In the genomic region with DNA sequence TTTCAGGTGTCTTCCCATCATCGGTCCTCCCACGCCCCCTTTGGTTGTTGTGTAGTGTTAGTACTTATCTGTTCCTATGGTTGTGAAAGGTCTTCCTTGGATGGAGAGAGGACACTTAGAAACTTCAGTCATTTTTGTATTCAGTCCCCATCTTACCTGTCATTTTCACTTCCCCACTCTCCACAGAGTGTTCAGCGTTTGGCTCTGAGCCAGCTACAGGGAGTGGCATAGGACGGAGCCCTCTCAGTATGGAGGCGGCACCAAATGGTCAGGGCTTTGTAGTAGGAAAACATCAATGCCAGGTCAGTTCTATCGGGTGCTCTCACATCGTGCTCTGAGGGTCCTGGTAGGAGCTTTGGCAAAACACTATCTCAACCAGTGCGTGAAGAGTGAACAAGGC, we compare ENCODE assay signal across 9 mouse cellular contexts.
DNase-seq lines count a peak whose midpoint lies in the region; ATAC-seq lines count a peak whose summit lies in the region.
"Had no signal": no experiment of that assay in that cellular context is flagged by ENCODE, and none has a peak within 500 bp of the region (broad histone marks: within the 10 kb centered on the region; RNA-seq: fewer than 3 reads in every experiment).

No protein-coding gene starts in this region.

- H3K4me1 ChIP-seq in forebrain, embryonic 12.5 days, result peaks cover 22% of the 10 kb centered on the region
- peaks cover 27% of the 10 kb centered on the region for H3K4me1 ChIP-seq in forebrain, embryonic 10.5 days
- peaks cover 37% of the 10 kb centered on the region for H3K4me1 ChIP-seq in kidney, embryonic 15.5 days

- H3K36me3 ChIP-seq in forebrain, embryonic 12.5 days (replicated peaks), result no peaks in the 10 kb centered on the region
- H3K36me3 ChIP-seq in forebrain, embryonic 10.5 days (replicated peaks), result peaks cover 8% of the 10 kb centered on the region
- no peaks in the 10 kb centered on the region for H3K36me3 ChIP-seq in kidney, embryonic 15.5 days
- H3K36me3 ChIP-seq: neural tube, embryonic 13.5 days had no signal

- no peak overlapping the region for H3K4me2 ChIP-seq in forebrain, embryonic 12.5 days
- H3K4me2 ChIP-seq in kidney, embryonic 15.5 days, result no peak overlapping the region
- H3K4me2 ChIP-seq: neural tube, embryonic 13.5 days had no signal

- intact Hi-C loops in gastrocnemius, postnatal 36 days (cut with DNase I), result no loop called here

- DNase-seq in forebrain, embryonic 10.5 days (ENCODE audit: extremely low spot score, low spot score), result no peak
- DNase-seq in kidney, adult 8-10 months, result no peak
- peak; percentile 63 for DNase-seq in cerebellum, postnatal 10 days
- DNase-seq in lung, postnatal 10 days, result peak; percentile 48
- no peak for DNase-seq in gastrocnemius, postnatal 36 days
- DNase-seq in spleen, postnatal 36 days (ENCODE audit: low spot score in 2 of 2), result no peak

- peak; percentile 54; the same call in 1 of the 2 replicates for ATAC-seq in forebrain, embryonic 12.5 days (ENCODE audit: low FRiP score)
- peak; percentile 30; the same call in 1 of the 2 replicates for ATAC-seq in kidney, embryonic 15.5 days (replicated peaks; ENCODE audit: low FRiP score)

- 77% methylated on average over 8 of the region's 8 CpGs for WGBS in forebrain, embryonic 12.5 days
- 91% methylated on average over 8 of the region's 8 CpGs for WGBS in forebrain, embryonic 10.5 days
- WGBS in kidney, embryonic 15.5 days, result 67% methylated on average over 8 of the region's 8 CpGs

- H3K9ac ChIP-seq in forebrain, embryonic 12.5 days, result no peak overlapping the region
- H3K9ac ChIP-seq in kidney, embryonic 15.5 days, result no peak overlapping the region
- H3K9ac ChIP-seq: neural tube, embryonic 13.5 days had no signal

- H3K4me3 ChIP-seq in forebrain, embryonic 12.5 days (replicated peaks), result no peak overlapping the region
- H3K4me3 ChIP-seq in forebrain, embryonic 10.5 days, result no peak overlapping the region
- H3K4me3 ChIP-seq in kidney, embryonic 15.5 days (replicated peaks), result no peak overlapping the region
- H3K4me3 ChIP-seq: neural tube, embryonic 13.5 days had no signal

- no peaks in the 10 kb centered on the region for H3K27me3 ChIP-seq in forebrain, embryonic 12.5 days
- H3K27me3 ChIP-seq in forebrain, embryonic 10.5 days (ENCODE audit: poor library complexity, severe bottlenecking), result no peaks in the 10 kb centered on the region
- no peaks in the 10 kb centered on the region for H3K27me3 ChIP-seq in kidney, embryonic 15.5 days
- H3K27me3 ChIP-seq: neural tube, embryonic 13.5 days had no signal

- no peak overlapping the region for H3K27ac ChIP-seq in forebrain, embryonic 12.5 days
- no peak overlapping the region for H3K27ac ChIP-seq in forebrain, embryonic 10.5 days
- no peak overlapping the region for H3K27ac ChIP-seq in kidney, embryonic 15.5 days
- H3K27ac ChIP-seq: neural tube, embryonic 13.5 days had no signal

- H3K9me3 ChIP-seq in forebrain, embryonic 12.5 days, result no peaks in the 10 kb centered on the region
- no peaks in the 10 kb centered on the region for H3K9me3 ChIP-seq in forebrain, embryonic 10.5 days
- H3K9me3 ChIP-seq in kidney, embryonic 15.5 days (replicated peaks), result no peaks in the 10 kb centered on the region
- H3K9me3 ChIP-seq: neural tube, embryonic 13.5 days had no signal

Comparison
In these comparisons a context has a peak if more than half of its experiments do, and no peak if none do; other contexts are left out.
1. DNase-seq: peak in cerebellum, postnatal 10 days (2 of 2) and lung, postnatal 10 days (single experiment); none in forebrain, embryonic 10.5 days (single experiment), kidney, adult 8-10 months (0 of 2), gastrocnemius, postnatal 36 days (0 of 2) and spleen, postnatal 36 days (0 of 2).